Mouse (Mus musculus): ENCODE data around the gene Fam57b.
"Not testable (repeated sequence)": the region's sequence is repeated elsewhere in the genome, so short reads cannot be mapped to it uniquely, and the experiment has no call there.

The Fam57b gene

GRCm38 (mm10) chr7:126778147-126778546, 19.3 kb upstream of the Fam57b start:
- no peak for DNase-seq (ENCODE audit: low spot score)

GRCm38 (mm10) chr7:126779101-126779500, 18.4 kb upstream of the Fam57b start:
- DNase-seq (ENCODE audit: low spot score), result not testable (repeated sequence)

- peak; percentile 82 for DNase-seq (ENCODE audit: low spot score)
Observed at GRCm38 (mm10) chr7:126779983-126780970, 17.2 kb upstream of the Fam57b start.

- DNase-seq (ENCODE audit: low spot score), result no peak
Observed at GRCm38 (mm10) chr7:126780971-126781635, 16.4 kb upstream of the Fam57b start, which contains the start of gene Tbx6. Gene Tbx6, plus strand, starts transcription at chr7:126781483.

- no peak for DNase-seq (ENCODE audit: low spot score)
Observed at GRCm38 (mm10) chr7:126781661-126782370, 15.7 kb upstream of the Fam57b start.

- no peak for DNase-seq (ENCODE audit: low spot score)
Observed at GRCm38 (mm10) chr7:126782693-126783092, 14.8 kb upstream of the Fam57b start.

- no peak for DNase-seq (ENCODE audit: low spot score)
Observed at GRCm38 (mm10) chr7:126784469-126784868, 13.0 kb upstream of the Fam57b start.

- no peak for DNase-seq (ENCODE audit: low spot score)
Observed at GRCm38 (mm10) chr7:126785056-126785455, 12.4 kb upstream of the Fam57b start.

GRCm38 (mm10) chr7:126786142-126786541, 11.3 kb upstream of the Fam57b start:
- no peak for DNase-seq (ENCODE audit: low spot score)

GRCm38 (mm10) chr7:126789141-126789540, 8.3 kb upstream of the Fam57b start:
- no peak for DNase-seq (ENCODE audit: low spot score)

- peak; percentile 95 for DNase-seq (ENCODE audit: low spot score)
Observed at GRCm38 (mm10) chr7:126791851-126792720, 5.4 kb upstream of the Fam57b start, which contains the start of gene Ppp4c. Gene Ppp4c, minus strand, starts transcription at chr7:126792496.

GRCm38 (mm10) chr7:126792721-126793443, 4.6 kb upstream of the Fam57b start:
- no peak for DNase-seq (ENCODE audit: low spot score)

- DNase-seq (ENCODE audit: low spot score), result no peak
Observed at GRCm38 (mm10) chr7:126793456-126794270, 3.8 kb upstream of the Fam57b start.

- no peak for DNase-seq (ENCODE audit: low spot score)
Observed at GRCm38 (mm10) chr7:126794271-126794605, 3.2 kb upstream of the Fam57b start.

GRCm38 (mm10) chr7:126795387-126796317, 1.8 kb upstream of the Fam57b start:
- DNase-seq (ENCODE audit: low spot score), result no peak

- no peak for DNase-seq (ENCODE audit: low spot score)
Observed at GRCm38 (mm10) chr7:126796350-126796932, 1.0 kb upstream of the Fam57b start.

- peak; percentile 47 for DNase-seq (ENCODE audit: low spot score)
Observed at GRCm38 (mm10) chr7:126798127-126799049, 920 bp downstream of the Fam57b start.
